15 mouse cellular contexts compared by ENCODE assay signal in genomic region chr6:125568381-125568780, GRCm38 (mm10). TPM values are rescaled to one million over a fixed set of nuclear protein-coding genes. Genes with fewer than 3 reads are reported as not detected.
DNase-seq lines count a peak whose midpoint lies in the region; ATAC-seq and TF ChIP-seq lines count a peak whose summit lies in the region.
"Had no signal": no experiment of that assay in that cellular context is flagged by ENCODE, and none has a peak within 500 bp of the region (broad histone marks: within the 10 kb centered on the region; RNA-seq: fewer than 3 reads in every experiment).

No protein-coding gene starts in this region.

- H3K27ac ChIP-seq in kidney, adult 2 months (ENCODE audit: insufficient read depth, low read depth, low read length) = no peak overlapping the region
- H3K27ac ChIP-seq: embryonic facial prominence, embryonic 15.5 days; forebrain, embryonic 13.5 days; intestine, embryonic 15.5 days; limb, embryonic 10.5 days had no signal

- TF ChIP-seq POLR2A in lung, adult 2 months (IDR thresholded peaks at IDR 0.05; ENCODE audit: borderline replicate concordance, extremely low read depth, low read depth, low read length) = no peak
- no peak for TF ChIP-seq POLR2A in kidney, adult 2 months (IDR thresholded peaks at IDR 0.05; ENCODE audit: low read depth, low read length)

- peak; percentile 49 for DNase-seq in lung, postnatal 25 days (ENCODE audit: low spot score)
- no peak for DNase-seq in lung, adult 2 months
- peak; percentile 46 for DNase-seq in c-Kit-positive CD71-positive TER-119-positive erythroid progenitor cells, embryonic 14.5 days (ENCODE audit: low spot score)
- peak; percentile 57 for DNase-seq in liver
- no peak for DNase-seq in kidney, adult 2 months
- DNase-seq in ovary, postnatal 10 days (ENCODE audit: low spot score) = no peak
- DNase-seq: cerebellum, adult 11 months; cerebellum, postnatal 14 days; embryo, embryonic 11 days; lung, embryonic 14.5 days had no signal

- 45% methylated on average over 2 of the region's 2 CpGs for WGBS in lung, adult 2 months
- 85% methylated on average over 2 of the region's 2 CpGs for WGBS in kidney, adult 2 months

- H3K36me3 ChIP-seq in kidney, adult 2 months (ENCODE audit: control insufficient read depth, insufficient read depth, low read length) = no peaks in the 10 kb centered on the region
- H3K36me3 ChIP-seq: embryonic facial prominence, embryonic 15.5 days; intestine, embryonic 15.5 days; limb, embryonic 10.5 days had no signal

- H3K4me3 ChIP-seq in lung, adult 2 months (replicated peaks; ENCODE audit: extremely low read depth, low read depth, low read length) = no peak overlapping the region
- H3K4me3 ChIP-seq in kidney, adult 2 months (ENCODE audit: insufficient read depth, low read depth, low read length) = no peak overlapping the region
- H3K4me3 ChIP-seq: embryonic facial prominence, embryonic 15.5 days; forebrain, embryonic 13.5 days; intestine, embryonic 15.5 days; limb, embryonic 10.5 days had no signal

- peaks cover 6% of the 10 kb centered on the region for H3K4me1 ChIP-seq in lung, adult 2 months (ENCODE audit: control insufficient read depth, insufficient read depth, low read length)
- no peaks in the 10 kb centered on the region; the same call in 1 of the 2 replicates for H3K4me1 ChIP-seq in kidney, adult 2 months (ENCODE audit: control insufficient read depth, insufficient read depth, low read length)

- ATAC-seq in megakaryocyte-erythroid progenitor cell, adult 5-6 weeks (replicated peaks; ENCODE audit: low FRiP score, low TSS enrichment, poor library complexity, severe bottlenecking) = peak; percentile 15
- ATAC-seq: forebrain, embryonic 13.5 days; intestine, embryonic 15.5 days had no signal

- H3K27me3 ChIP-seq in kidney, adult 2 months (replicated peaks; ENCODE audit: control insufficient read depth, insufficient read depth, low read length) = no peaks in the 10 kb centered on the region
- H3K27me3 ChIP-seq: embryonic facial prominence, embryonic 15.5 days; forebrain, embryonic 13.5 days; intestine, embryonic 15.5 days had no signal

- TF ChIP-seq CTCF in lung, adult 2 months (IDR thresholded peaks at IDR 0.05; ENCODE audit: insufficient read depth, low read length) = no peak
- no peak for TF ChIP-seq CTCF in kidney, adult 2 months (conservative IDR thresholded peaks at IDR 0.05; ENCODE audit: insufficient read depth, insufficient read length, low read depth, low read length)

RNA-seq across cellular contexts. Expression of gene Vwf, which starts 21.8 kb away (rescaled TPM):
- 421 and 464 TPM in 2 replicates for polyA plus RNA-seq in lung, adult 2 months (2012; rRNA removed)
- 11.0 and 14.9 TPM in 2 replicates for total RNA-seq in megakaryocyte-erythroid progenitor cell, adult 5-6 weeks (2014; fragmentation: Nextera tagmentation)
- 5.5 and 9.3 TPM in 2 replicates for total RNA-seq in megakaryocyte-erythroid progenitor cell, adult 5-6 weeks (2017)
- 14.6 and 16.8 TPM in 2 replicates for polyA plus RNA-seq in kidney, adult 2 months (2012; rRNA removed)

Comparison
In these comparisons a context has a peak if more than half of its experiments do, and no peak if none do; other contexts are left out.
1. DNase-seq: peak in lung, postnatal 25 days (single experiment), c-Kit-positive CD71-positive TER-119-positive erythroid progenitor cells, embryonic 14.5 days (single experiment) and liver (single experiment); none in lung, adult 2 months (single experiment), kidney, adult 2 months (single experiment) and ovary, postnatal 10 days (single experiment).
2. RNA of gene Vwf, which starts 21.8 kb away (polyA plus RNA-seq): 421 to 464 TPM in lung, adult 2 months; 14.6 to 16.8 TPM in kidney, adult 2 months; every median in the first group is over 10 times any median in the second.